Mouse (Mus musculus) heart, postnatal 14 days (tissue): ENCODE results near the gene Arhgap10. TPM values are rescaled to one million over a fixed set of nuclear protein-coding genes. Genes with fewer than 3 reads are reported as not detected.

ENCODE experiments used
- DNase-seq, 2 experiments: peaks; one replicate each; pipeline ENCODE4 v3.0.0; 2021 to 2022
- intact Hi-C: fragments of 180-260 bp; cut with DNase I; formaldehyde crosslinking; loops from one replicate; pipeline ENCODE4 v1.15.1; 2025
- total RNA-seq, 2 experiments: library from RNA; stranded (reverse); gene quantifications; 2 replicates each; pipeline ENCODE4 v1.2.3; 2021

Gene Arhgap10
- total RNA-seq, 2 experiments from 2014 or later, result 48.6 to 52.5 TPM

- intact Hi-C loops, result no loop called here
- no peak for DNase-seq
Measured at GRCm38 (mm10) chr8:77267941-77268405, 249.8 kb downstream of the Arhgap10 start.

- intact Hi-C loops, result no loop called here
- no peak for DNase-seq
Measured at GRCm38 (mm10) chr8:77262216-77263009, 255.3 kb downstream of the Arhgap10 start.

- intact Hi-C loops, result no loop called here
- no peak for DNase-seq
Measured at GRCm38 (mm10) chr8:77261215-77261614, 256.5 kb downstream of the Arhgap10 start.

- intact Hi-C loops, result no loop called here
- DNase-seq, result no peak
Measured at GRCm38 (mm10) chr8:77257085-77257451, 260.7 kb downstream of the Arhgap10 start.

GRCm38 (mm10) chr8:77256450-77257084 lies 261.2 kb downstream of the Arhgap10 start:
- no peak for DNase-seq
- intact Hi-C loops, result no loop called here

- intact Hi-C loops, result no loop called here
- no peak for DNase-seq
Measured at GRCm38 (mm10) chr8:77254466-77254865, 263.3 kb downstream of the Arhgap10 start.

- intact Hi-C loops, result no loop called here
Measured at GRCm38 (mm10) chr8:77251134-77251533, 266.6 kb downstream of the Arhgap10 start.

GRCm38 (mm10) chr8:77250094-77250493 lies 267.7 kb downstream of the Arhgap10 start:
- intact Hi-C loops, result no loop called here
- DNase-seq, result no peak

More at GRCm38 (mm10) chr8:77251134-77251533, 266.6 kb downstream of the Arhgap10 start:
- no peak for DNase-seq

GRCm38 (mm10) chr8:77241381-77241780 lies 276.4 kb downstream of the Arhgap10 start:
- intact Hi-C loops, result no loop called here
- DNase-seq, result no peak

GRCm38 (mm10) chr8:77239462-77239861 lies 278.3 kb downstream of the Arhgap10 start:
- no peak for DNase-seq
- intact Hi-C loops, result no loop called here

- intact Hi-C loops, result no loop called here
- DNase-seq, result peak; percentile 27 to 37
Measured at GRCm38 (mm10) chr8:77236701-77237100, 281.1 kb downstream of the Arhgap10 start.

GRCm38 (mm10) chr8:77232411-77232810 lies 285.3 kb downstream of the Arhgap10 start:
- no peak for DNase-seq

GRCm38 (mm10) chr8:77231834-77232233 lies 285.9 kb downstream of the Arhgap10 start:
- intact Hi-C loops, result no loop called here
- DNase-seq, result no peak

More at GRCm38 (mm10) chr8:77232411-77232810, 285.3 kb downstream of the Arhgap10 start:
- intact Hi-C loops, result no loop called here

GRCm38 (mm10) chr8:77231211-77231610 lies 286.5 kb downstream of the Arhgap10 start:
- intact Hi-C loops, result no loop called here
- DNase-seq, result no peak

- DNase-seq, result no peak
- intact Hi-C loops, result no loop called here
Measured at GRCm38 (mm10) chr8:77228688-77229087, 289.1 kb downstream of the Arhgap10 start.

GRCm38 (mm10) chr8:77227742-77228141 lies 290.0 kb downstream of the Arhgap10 start:
- DNase-seq, result peak in 1 of 2 experiments; percentile 31
- intact Hi-C loops, result no loop called here

GRCm38 (mm10) chr8:77223123-77223522 lies 294.6 kb downstream of the Arhgap10 start:
- DNase-seq, result peak in 1 of 2 experiments; percentile 32
- intact Hi-C loops, result no loop called here

- intact Hi-C loops, result loop anchor here (10.0 kb wide), 1 partner anchor 1150 kb away; no protein-coding TSS in a partner anchor
- DNase-seq, result no peak
Measured at GRCm38 (mm10) chr8:77215191-77215590, 302.6 kb downstream of the Arhgap10 start.

GRCm38 (mm10) chr8:77214665-77215064 lies 303.1 kb downstream of the Arhgap10 start:
- DNase-seq, result no peak
- intact Hi-C loops, result loop anchor here (10.0 kb wide), 1 partner anchor 1150 kb away; no protein-coding TSS in a partner anchor

GRCm38 (mm10) chr8:77213893-77214464 lies 303.8 kb downstream of the Arhgap10 start:
- intact Hi-C loops, result loop anchor here (10.0 kb wide), 1 partner anchor 1149 kb away; no protein-coding TSS in a partner anchor
- no peak for DNase-seq

- no peak for DNase-seq
- intact Hi-C loops, result no loop called here
Measured at GRCm38 (mm10) chr8:77209297-77209696, 308.5 kb downstream of the Arhgap10 start.
